Mouse (Mus musculus) lung, postnatal 0 days (tissue): ENCODE measurements around the gene AC153137.1. TPM values are rescaled to one million over a fixed set of nuclear protein-coding genes. Genes with fewer than 3 reads are reported as not detected.
"Not testable (repeated sequence)": the region's sequence is repeated elsewhere in the genome, so short reads cannot be mapped to it uniquely, and the experiment has no call there.

Source experiments
- ATAC-seq: fragments of 200-750 bp; cut with Nextera tagmentation; 2 replicates; pipeline ENCODE4 v1.8.0; 2017; ENCODE audit warnings: moderate library complexity
- DNase-seq: peaks from one replicate; pipeline ENCODE4 v3.0.0-alpha.2; 2016; ENCODE audit warnings: low spot score
- H3K27ac ChIP-seq: fragments of 300-500 bp; sonication (generic); 2 replicates; pipeline ENCODE4 v1.5.1; 2014; ENCODE audit warnings: antibody characterized with exemption, mild to moderate bottlenecking, low read length, mixed read lengths
- H3K27me3 ChIP-seq: fragments of 300-500 bp; sonication (generic); replicated peaks from 2 replicates; pipeline ENCODE4 v1.6.1; 2014; ENCODE audit warnings: low read length, mixed read lengths; ENCODE audit not compliant: insufficient read depth
- H3K36me3 ChIP-seq: fragments of 300-500 bp; sonication (generic); 2 replicates; pipeline ENCODE4 v1.6.1; 2014; ENCODE audit warnings: low read length, mixed read lengths; ENCODE audit not compliant: insufficient read depth
- H3K4me1 ChIP-seq: fragments of 300-500 bp; sonication (generic); 2 replicates; pipeline ENCODE4 v1.6.1; 2014; ENCODE audit warnings: antibody characterized with exemption, low read depth, low read length, mixed read lengths; ENCODE audit not compliant: insufficient read depth
- H3K4me2 ChIP-seq: fragments of 300-500 bp; sonication (generic); replicated peaks from 2 replicates; pipeline ENCODE4 v1.6.1; 2014; ENCODE audit warnings: low read depth, mild to moderate bottlenecking, low read length, moderate library complexity, mixed read lengths
- H3K4me3 ChIP-seq: fragments of 300-500 bp; sonication (generic); 2 replicates; pipeline ENCODE4 v1.5.1; 2014; ENCODE audit warnings: low read depth, low read length
- H3K9ac ChIP-seq: fragments of 300-500 bp; sonication (generic); replicated peaks from 2 replicates; pipeline ENCODE4 v1.6.1; 2014; ENCODE audit warnings: low read depth, mild to moderate bottlenecking
- H3K9me3 ChIP-seq: fragments of 300-500 bp; sonication (generic); 2 replicates; pipeline ENCODE4 v1.6.1; 2016; ENCODE audit warnings: low read length, mixed read lengths
- CTCF ChIP-seq: IDR thresholded peaks from 2 replicates; pipeline ENCODE4 v1.5.1; 2016; ENCODE audit warnings: antibody characterized with exemption, mild to moderate bottlenecking
- EP300 ChIP-seq: IDR thresholded peaks from 2 replicates; pipeline ENCODE4 v1.6.1; 2016; ENCODE audit warnings: antibody characterized with exemption, mild to moderate bottlenecking, control low read depth
- WGBS: fragments of 180-500 bp; shearing (Covaris S2); extraction: QIAGEN DNeasy Blood & Tissue Kit; methylation state at CpG from one replicate; pipeline ENCODE4 v1.1.7; 2014; 5-methylcytosine and 5-hydroxymethylcytosine counted together
- polyA plus RNA-seq: library from polyadenylated mRNA; unstranded; fragments of >200 nt; fragmentation: Nextera tagmentation; extraction: Ambion mirVana; gene quantifications from 2 replicates; pipeline ENCODE4 v1.2.1, GENCODE M21; 2015

The AC153137.1 gene
- 0.20 and 0.57 TPM in 2 replicates for polyA plus RNA-seq

GRCm38 (mm10) chr1:30977868-30978267 lies at the start of gene AC153137.1:
AC153137.1 (minus strand) TSS chr1:30977968.
- H3K9me3 ChIP-seq, ATAC-seq, H3K27me3 ChIP-seq, DNase-seq, H3K27ac ChIP-seq, H3K36me3 ChIP-seq, H3K4me3 ChIP-seq, H3K4me1 ChIP-seq, H3K9ac ChIP-seq, H3K4me2 ChIP-seq: not testable (repeated sequence)
- WGBS, result 77% methylated on average over 6 of the region's 6 CpGs

GRCm38 (mm10) chr1:31023173-31023572 lies 45.4 kb upstream of the AC153137.1 start:
- no peak for ATAC-seq
- Histone ChIP-seq H3K36me3 (no peaks in the 10 kb centered on the region), H3K4me2 (no peak overlapping the region), H3K9me3 (no peaks in the 10 kb centered on the region), H3K9ac (no peak overlapping the region), H3K4me3 (no peak overlapping the region), H3K4me1 (no peaks in the 10 kb centered on the region), H3K27me3 (no peaks in the 10 kb centered on the region), H3K27ac (no peak overlapping the region)
- TF ChIP-seq EP300 (0 out of 2 replicates have a peak, but pooled peaks have one; percentile 10), CTCF (no peak)
- DNase-seq, result no peak

GRCm38 (mm10) chr1:31019283-31019682 lies 41.5 kb upstream of the AC153137.1 start:
- WGBS, result 70% methylated on average over 6 of the region's 6 CpGs
- ATAC-seq, result peak; percentile 40
- TF ChIP-seq EP300 (no peak), CTCF (no peak)
- Histone ChIP-seq H3K36me3 (no peaks in the 10 kb centered on the region), H3K27me3 (no peaks in the 10 kb centered on the region), H3K9ac (no peak overlapping the region), H3K4me1 (no peaks in the 10 kb centered on the region), H3K9me3 (no peaks in the 10 kb centered on the region), H3K4me2 (no peak overlapping the region), H3K4me3 (no peak overlapping the region), H3K27ac (no peak overlapping the region)
- DNase-seq, result peak; percentile 41

GRCm38 (mm10) chr1:31017377-31017776 lies 39.6 kb upstream of the AC153137.1 start:
- DNase-seq (no peak), ATAC-seq (no peak)
- Histone ChIP-seq H3K4me1 (no peaks in the 10 kb centered on the region), H3K9me3 (no peaks in the 10 kb centered on the region), H3K4me2 (no peak overlapping the region), H3K9ac (no peak overlapping the region), H3K27me3 (no peaks in the 10 kb centered on the region), H3K27ac (no peak overlapping the region), H3K4me3 (no peak overlapping the region), H3K36me3 (no peaks in the 10 kb centered on the region)
- TF ChIP-seq CTCF (no peak), EP300 (no peak)
- WGBS, result 73% methylated on average over 5 of the region's 5 CpGs

- no peak for ATAC-seq
- H3K4me2 ChIP-seq, result no peak overlapping the region
- no peaks in the 10 kb centered on the region for H3K36me3 ChIP-seq
- TF ChIP-seq CTCF (no peak), EP300 (no peak)
- WGBS, result 64% methylated on average over 6 of the region's 6 CpGs
- H3K9ac ChIP-seq, result no peak overlapping the region
- H3K4me3 ChIP-seq, result no peak overlapping the region
- no peaks in the 10 kb centered on the region for H3K27me3 ChIP-seq
- H3K27ac ChIP-seq, result no peak overlapping the region
- H3K4me1 ChIP-seq, result no peaks in the 10 kb centered on the region
- DNase-seq, result no peak
- H3K9me3 ChIP-seq, result no peaks in the 10 kb centered on the region
Observed at GRCm38 (mm10) chr1:31016068-31016467, 38.3 kb upstream of the AC153137.1 start.

- Histone ChIP-seq H3K9ac (no peak overlapping the region), H3K4me2 (no peak overlapping the region), H3K4me1 (no peaks in the 10 kb centered on the region), H3K9me3 (no peaks in the 10 kb centered on the region), H3K27ac (no peak overlapping the region), H3K27me3 (no peaks in the 10 kb centered on the region), H3K36me3 (no peaks in the 10 kb centered on the region), H3K4me3 (no peak overlapping the region)
- DNase-seq (peak; percentile 26), ATAC-seq (no peak; the same call in 1 of the 2 replicates)
- WGBS, result 44% methylated on average over 2 of the region's 2 CpGs
- TF ChIP-seq CTCF, result no peak
- TF ChIP-seq EP300, result no peak
Observed at GRCm38 (mm10) chr1:31015261-31015660, 37.5 kb upstream of the AC153137.1 start.

- not testable (repeated sequence) for DNase-seq, H3K27me3 ChIP-seq, H3K9ac ChIP-seq, H3K4me2 ChIP-seq, H3K36me3 ChIP-seq, H3K4me3 ChIP-seq, H3K27ac ChIP-seq, H3K4me1 ChIP-seq, ATAC-seq, H3K9me3 ChIP-seq
- WGBS, result 84% methylated on average over 7 of the region's 7 CpGs
Observed at GRCm38 (mm10) chr1:30977239-30977638, 529 bp downstream of the AC153137.1 start.
